Mouse (Mus musculus) fibroblast of lung, adult 2 months (primary cell): Measurements from ENCODE around the gene Sctr.

ENCODE experiments used
- DNase-seq: peaks from one replicate; pipeline ENCODE4 v3.0.0-alpha.2; 2011; ENCODE audit warnings: low read depth

The Sctr gene

GRCm38 (mm10) chr1:120069120-120069519 is 62.4 kb downstream of the Sctr start:
- no peak for DNase-seq

DNA sequence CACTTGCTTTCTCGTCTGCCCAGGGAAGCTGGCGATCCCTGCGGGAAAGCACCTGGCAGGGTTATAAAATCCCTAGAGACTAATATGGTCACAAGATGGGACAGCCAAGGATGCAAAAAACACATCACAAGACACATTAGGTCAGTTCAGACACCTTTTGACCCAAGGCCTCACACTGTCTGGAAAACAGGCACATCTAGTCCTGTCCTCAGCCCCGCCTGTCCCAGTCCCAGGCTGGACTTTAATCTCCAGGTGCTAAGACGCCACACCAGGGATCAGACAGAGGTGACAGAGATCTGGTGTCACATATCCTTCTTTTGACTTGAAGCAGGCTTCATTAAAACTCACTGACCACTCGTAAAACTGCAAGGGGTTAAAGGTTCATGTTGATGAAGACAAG is 63.5 kb downstream of the Sctr start:
- no peak for DNase-seq

GRCm38 (mm10) chr1:120071133-120071532 is 64.4 kb downstream of the Sctr start:
- DNase-seq, result no peak

DNA sequence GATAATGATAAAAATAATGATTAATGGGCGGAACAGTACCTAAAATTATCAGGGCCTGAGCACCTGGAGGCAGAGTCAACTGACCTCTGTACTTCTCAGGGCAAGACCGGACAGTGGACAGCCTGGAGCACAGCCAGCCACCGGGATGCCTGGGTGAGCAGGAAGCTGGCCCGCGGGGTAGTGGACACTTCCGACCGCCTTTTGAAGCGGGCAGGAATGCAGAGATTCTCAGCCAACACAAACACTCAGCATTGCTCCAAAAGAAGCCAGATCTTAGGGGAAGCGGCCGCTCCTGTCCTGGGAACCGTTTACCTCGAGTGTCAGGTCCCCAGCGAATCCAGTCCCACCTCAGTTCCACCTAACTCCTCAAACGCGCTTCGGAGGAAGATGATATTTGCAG is 66.2 kb downstream of the Sctr start:
- DNase-seq, result no peak

DNA sequence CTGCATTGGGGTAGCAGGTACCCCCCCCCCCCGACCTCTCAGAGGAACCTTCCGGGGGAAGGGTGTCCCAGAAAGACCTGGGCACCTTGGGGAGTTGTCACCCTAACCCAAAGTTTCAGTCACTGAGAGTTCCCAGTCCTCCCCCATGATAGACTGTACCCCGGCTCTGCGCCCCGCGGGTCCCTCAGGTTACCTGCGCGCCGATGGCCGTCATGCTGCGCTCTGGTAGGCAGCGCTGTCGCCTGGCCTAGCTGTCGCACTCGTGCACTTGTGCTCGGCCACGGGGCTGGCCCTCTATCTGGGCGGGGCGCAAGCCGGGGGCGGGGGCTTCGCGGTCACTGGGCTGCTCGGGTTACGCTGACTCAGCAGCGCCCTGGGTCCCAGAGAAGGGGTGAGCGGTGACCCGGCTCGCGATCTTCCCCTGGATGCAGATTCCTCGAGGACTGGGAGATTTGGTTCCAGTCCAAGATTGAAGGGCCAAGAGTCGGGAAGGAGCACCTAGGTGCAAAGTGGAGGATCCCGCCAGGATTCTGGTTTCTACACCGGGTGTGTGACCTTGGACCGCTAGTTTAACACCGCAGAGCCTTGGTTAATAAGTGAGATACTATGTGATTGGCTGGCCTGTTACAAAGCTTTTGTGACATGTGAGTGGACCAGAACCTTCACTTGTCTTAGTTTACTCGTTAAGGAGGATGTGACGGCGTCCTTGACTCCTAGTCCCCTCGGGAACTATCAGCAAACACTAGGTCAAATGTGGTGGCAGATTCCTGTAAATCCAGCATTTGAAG is 67.0 kb downstream of the Sctr start, which contains the start of gene Tmem37:
Tmem37 (minus strand) TSS at position 556 of the 788 bp plus-strand sequence.
- DNase-seq, result no peak

DNA sequence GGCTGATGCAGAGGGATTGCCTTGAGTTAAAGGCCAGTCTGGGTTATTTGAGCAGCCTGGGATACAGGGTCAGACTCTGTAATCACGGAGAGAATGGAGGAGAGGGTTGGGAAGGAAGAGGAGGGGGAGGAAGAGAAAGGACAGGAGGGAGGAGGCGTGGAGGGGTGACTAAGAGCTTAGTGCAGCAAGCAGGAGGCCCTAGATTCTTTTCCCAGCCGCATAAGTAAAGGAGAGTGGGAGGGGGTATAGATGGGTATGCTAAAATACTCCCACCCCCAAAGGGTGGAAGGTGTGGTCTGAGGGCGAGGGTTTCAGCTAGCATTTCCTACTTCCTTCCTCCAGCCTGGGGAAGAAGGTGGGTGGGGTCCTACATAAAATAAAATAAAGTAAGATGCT is 67.6 kb downstream of the Sctr start:
- no peak for DNase-seq

DNA sequence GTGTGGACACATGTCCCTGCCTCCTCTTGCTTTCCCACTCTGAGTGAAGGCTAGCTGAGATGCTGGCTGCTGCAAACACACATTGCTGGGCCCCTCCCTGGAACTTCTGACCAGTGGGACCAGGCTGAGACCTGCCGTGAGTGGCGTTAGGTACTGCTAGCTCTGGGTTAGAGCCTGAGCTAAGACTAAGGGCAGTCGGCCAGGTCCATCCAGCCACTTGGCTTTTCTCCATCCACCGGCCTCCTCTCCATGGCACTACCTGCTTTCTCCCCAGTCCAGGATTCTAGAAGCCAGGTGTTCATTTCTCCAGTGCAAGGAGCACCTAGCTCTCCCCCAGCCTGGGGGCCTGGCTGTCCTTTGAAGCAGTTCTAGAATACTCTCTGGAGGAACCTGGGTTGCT is 68.2 kb downstream of the Sctr start:
- no peak for DNase-seq

DNA sequence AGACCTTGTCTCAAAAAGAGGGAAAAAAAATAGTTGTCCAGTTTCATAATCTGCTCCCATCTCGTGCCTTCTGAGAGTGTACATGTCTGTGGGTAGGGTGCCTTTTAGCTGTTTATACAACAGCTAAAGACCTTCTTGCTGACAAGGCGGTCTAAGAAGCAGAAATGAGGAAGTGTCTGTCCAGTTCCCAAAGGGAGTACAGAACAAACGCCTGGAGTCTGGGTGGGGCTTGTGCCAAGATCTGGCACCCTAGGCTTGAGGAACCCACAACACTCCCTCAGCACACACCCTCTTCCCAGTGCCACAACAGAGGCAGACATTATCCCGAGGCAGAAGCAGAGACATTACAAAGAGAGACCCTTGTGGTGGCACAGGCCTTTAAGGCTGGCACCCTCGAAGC is 68.8 kb downstream of the Sctr start:
- no peak for DNase-seq

GRCm38 (mm10) chr1:120077746-120078410 is 71.2 kb downstream of the Sctr start:
- DNase-seq, result no peak

- no peak for DNase-seq
Measured at GRCm38 (mm10) chr1:120080632-120081031, 73.9 kb downstream of the Sctr start.

DNA sequence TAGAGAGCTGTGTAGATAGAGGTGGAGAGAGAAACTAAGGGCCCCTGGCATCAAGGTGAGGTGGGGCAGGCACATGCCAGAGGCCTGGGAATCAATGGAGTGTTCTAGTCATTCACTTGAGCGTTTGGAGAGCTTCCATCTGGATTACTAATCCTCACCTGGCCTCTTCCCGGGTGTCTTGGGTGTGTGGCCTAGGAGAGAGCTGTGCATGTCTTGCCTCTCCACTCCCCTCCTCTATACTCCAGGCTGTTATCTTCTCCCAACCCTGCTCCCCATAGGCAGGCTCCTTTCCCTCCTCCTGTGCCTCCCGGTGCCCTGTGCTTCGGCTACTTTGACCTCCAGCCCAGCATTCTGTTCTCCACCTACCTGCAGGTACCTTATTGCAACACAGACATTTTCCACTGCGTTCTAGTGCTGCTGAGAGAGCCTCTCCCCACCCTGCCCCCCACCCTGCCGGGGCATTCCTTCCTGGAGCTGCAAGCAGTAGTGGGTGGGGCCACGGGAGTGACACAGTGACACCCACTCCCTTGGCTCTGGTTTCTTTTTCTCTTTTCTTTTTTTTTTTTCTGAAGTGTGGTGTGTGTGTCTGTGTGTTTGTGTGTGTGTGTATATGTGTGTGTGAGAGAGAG is 76.4 kb downstream of the Sctr start:
- no peak for DNase-seq

- DNase-seq, result no peak
Measured at GRCm38 (mm10) chr1:120083921-120084517, 77.3 kb downstream of the Sctr start.

GRCm38 (mm10) chr1:120085696-120086095 is 79.0 kb downstream of the Sctr start:
- DNase-seq, result no peak

- no peak for DNase-seq
Measured at GRCm38 (mm10) chr1:120086644-120087043, 80.0 kb downstream of the Sctr start.

DNA sequence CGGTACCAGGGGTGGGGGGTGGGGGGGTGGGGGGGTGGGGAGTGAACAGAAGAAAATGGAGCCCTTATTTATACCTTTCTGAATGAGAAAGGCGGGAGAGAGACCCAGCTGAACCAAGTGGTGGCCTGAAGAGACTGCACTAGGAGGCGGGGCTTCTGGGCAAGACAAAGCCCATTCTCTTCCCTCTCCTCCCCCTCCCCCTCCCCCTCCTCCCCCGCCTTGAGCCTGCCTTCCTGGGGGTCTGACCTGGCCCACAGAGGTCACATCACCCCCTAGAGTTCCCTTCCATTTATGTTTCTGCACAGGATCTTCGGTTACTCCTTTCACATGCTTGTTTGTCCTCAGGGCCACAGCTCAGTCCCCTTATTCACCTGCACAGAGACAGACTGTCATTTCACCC is 82.5 kb downstream of the Sctr start:
- no peak for DNase-seq

- no peak for DNase-seq
Measured at GRCm38 (mm10) chr1:120090880-120091570, 84.3 kb downstream of the Sctr start.

- DNase-seq, result peak; percentile 72
Measured at GRCm38 (mm10) chr1:120093482-120094134, 86.9 kb downstream of the Sctr start.

DNA sequence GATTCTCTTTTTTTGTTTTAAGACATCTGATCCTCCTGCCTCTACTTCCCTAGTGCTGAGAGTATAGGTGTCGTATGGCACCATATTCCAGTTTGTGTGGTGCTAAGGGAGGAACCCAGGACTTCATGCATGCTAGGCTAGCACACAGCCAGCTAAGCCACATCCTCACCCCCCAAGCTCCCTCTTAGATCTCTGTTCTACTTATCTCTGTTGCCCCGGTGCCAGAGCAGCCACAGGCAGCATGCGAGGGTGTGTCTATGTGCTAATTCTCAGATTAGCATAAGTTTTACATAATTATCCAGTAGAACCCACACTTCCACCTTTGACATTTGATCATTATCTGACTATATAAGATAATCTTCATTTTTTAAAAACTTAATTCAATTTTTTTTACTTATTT is 88.2 kb downstream of the Sctr start:
- no peak for DNase-seq

GRCm38 (mm10) chr1:120098327-120098726 is 91.6 kb downstream of the Sctr start:
- DNase-seq, result peak; percentile 58

GRCm38 (mm10) chr1:120099483-120099882 is 92.8 kb downstream of the Sctr start:
- no peak for DNase-seq

DNA sequence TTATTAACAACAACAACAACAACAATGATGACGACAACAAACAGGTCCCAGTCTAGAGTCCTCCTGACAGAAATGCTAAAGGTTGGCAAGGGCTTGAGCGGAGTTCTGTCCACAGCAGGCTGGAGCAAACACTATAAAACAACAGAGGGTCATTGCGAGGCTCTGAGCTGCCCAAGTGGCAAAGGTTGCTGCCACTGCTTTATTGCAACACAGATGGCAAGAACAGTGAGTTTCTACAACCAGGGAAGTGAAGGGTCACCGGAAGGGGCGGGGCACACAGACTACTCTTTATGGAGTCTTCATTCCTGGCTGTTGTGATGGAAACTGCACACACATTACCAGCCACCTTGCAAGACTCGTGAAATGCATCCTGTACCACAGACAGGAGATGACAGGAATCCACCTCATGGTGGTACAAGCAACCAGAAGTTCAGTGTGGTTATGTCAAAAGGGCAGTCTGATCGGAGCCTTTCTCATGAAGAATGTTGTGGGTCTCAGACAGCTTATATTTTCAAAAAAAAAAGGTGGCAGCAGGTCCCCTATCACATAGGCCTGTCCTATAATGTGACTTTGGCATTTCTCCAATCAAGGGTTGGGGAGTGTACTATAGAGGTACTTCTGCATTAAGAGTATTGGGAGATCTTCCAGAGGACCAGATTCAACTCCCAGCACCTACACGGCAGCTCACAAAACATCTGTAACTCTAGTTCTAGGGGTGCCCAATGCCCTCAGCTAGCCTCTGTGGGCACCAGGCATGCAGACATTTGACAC is 93.9 kb downstream of the Sctr start:
- no peak for DNase-seq
